Mouse (Mus musculus) lung, postnatal 0 days (tissue): Measurements from ENCODE around the gene Mast3.

Experiments
- CTCF ChIP-seq: IDR thresholded peaks from 2 replicates; pipeline ENCODE4 v1.5.1; 2016; ENCODE audit warnings: antibody characterized with exemption, mild to moderate bottlenecking
- EP300 ChIP-seq: IDR thresholded peaks from 2 replicates; pipeline ENCODE4 v1.6.1; 2016; ENCODE audit warnings: antibody characterized with exemption, mild to moderate bottlenecking, control low read depth

- TF ChIP-seq EP300 (no peak), CTCF (no peak)
Measured at GRCm38 (mm10) chr8:70768231-70768776, 36.5 kb downstream of the Mast3 start.
